Mouse (Mus musculus): Measurements from ENCODE around the gene Thnsl2. TPM values are rescaled to one million over a fixed set of nuclear protein-coding genes. Genes with fewer than 3 reads are reported as not detected.

Gene Thnsl2
- polyA plus RNA-seq, 1 experiment from 2014 or later: 3.2 TPM

- ATAC-seq (replicated peaks): no peak
- WGBS: 86% methylated on average over 4 of the region's 4 CpGs
These were observed 55.2 kb downstream of the Thnsl2 start for GRCm38 (mm10) chr6:71088992-71089391.

DNA sequence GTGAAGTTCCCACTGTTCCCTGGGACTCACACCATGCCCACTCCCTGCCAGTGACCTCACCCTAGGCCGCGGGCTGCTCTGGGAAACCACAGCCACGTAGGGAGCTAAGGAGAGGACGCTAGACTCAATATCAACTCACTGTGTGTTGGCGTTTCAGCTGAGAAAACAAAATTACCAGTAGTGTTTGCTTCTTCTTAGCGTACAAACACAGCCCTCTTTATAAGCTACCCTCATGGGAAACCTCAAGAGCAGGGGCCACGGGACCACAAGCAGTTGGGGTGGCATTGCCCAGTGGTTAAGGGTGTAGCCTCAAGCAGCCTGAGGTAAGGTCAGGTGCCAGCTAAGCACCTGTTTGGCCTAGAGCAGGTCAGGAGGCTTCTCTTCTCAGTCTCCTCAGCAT, 60.8 kb downstream of the Thnsl2 start:
- Histone ChIP-seq H3K9me3 (peaks cover 6% of the 10 kb centered on the region), H3K36me3 (no peaks in the 10 kb centered on the region), H3K9ac (replicated peaks) (no peak overlapping the region), H3K4me2 (replicated peaks) (no peak overlapping the region), H3K4me3 (no peak overlapping the region), H3K27ac (replicated peaks) (no peak overlapping the region), H3K27me3 (no peaks in the 10 kb centered on the region), H3K4me1 (peaks cover 4% of the 10 kb centered on the region; the same call in 1 of the 2 replicates)
- ATAC-seq (replicated peaks): no peak
- WGBS: 83% methylated on average over 7 of the region's 7 CpGs

More at GRCm38 (mm10) chr6:71088992-71089391, 55.2 kb downstream of the Thnsl2 start:
- peaks cover 6% of the 10 kb centered on the region for H3K9me3 ChIP-seq
- no peaks in the 10 kb centered on the region for H3K4me1 ChIP-seq
- no peak overlapping the region for H3K9ac ChIP-seq (replicated peaks)
- no peak overlapping the region for H3K4me2 ChIP-seq (replicated peaks)
- no peak overlapping the region for H3K27ac ChIP-seq (replicated peaks)
- no peaks in the 10 kb centered on the region for H3K36me3 ChIP-seq
- H3K4me3 ChIP-seq: no peak overlapping the region
- H3K27me3 ChIP-seq: no peaks in the 10 kb centered on the region

GRCm38 (mm10) chr6:71082084-71082483, 62.2 kb downstream of the Thnsl2 start:
- Histone ChIP-seq H3K9ac (replicated peaks) (no peak overlapping the region), H3K4me3 (no peak overlapping the region), H3K27ac (replicated peaks) (no peak overlapping the region), H3K27me3 (no peaks in the 10 kb centered on the region), H3K4me2 (replicated peaks) (no peak overlapping the region), H3K4me1 (peaks cover 4% of the 10 kb centered on the region; the same call in 1 of the 2 replicates), H3K9me3 (peaks cover 5% of the 10 kb centered on the region), H3K36me3 (no peaks in the 10 kb centered on the region)
- 62% methylated on average over 11 of the region's 11 CpGs for WGBS
- peak; percentile 53 for ATAC-seq (replicated peaks)

GRCm38 (mm10) chr6:71081230-71081629, 63.0 kb downstream of the Thnsl2 start:
- Histone ChIP-seq H3K4me2 (replicated peaks) (no peak overlapping the region), H3K36me3 (no peaks in the 10 kb centered on the region), H3K27me3 (no peaks in the 10 kb centered on the region), H3K4me3 (no peak overlapping the region), H3K9ac (replicated peaks) (no peak overlapping the region), H3K9me3 (no peaks in the 10 kb centered on the region), H3K27ac (replicated peaks) (no peak overlapping the region), H3K4me1 (peaks cover 4% of the 10 kb centered on the region; the same call in 1 of the 2 replicates)
- WGBS: 45% methylated on average over 6 of the region's 6 CpGs
- ATAC-seq (replicated peaks): peak; percentile 58; the same call in 1 of the 2 replicates

Other genes with a start within 250 kb of the Thnsl2 start
- not detected in 2 replicates for gene Tex37, start 225.5 kb downstream of the Thnsl2 start, polyA plus RNA-seq (2015; fragmentation: Nextera tagmentation; extraction: Ambion mirVana)
- gene Foxi3, start 187.9 kb downstream of the Thnsl2 start, polyA plus RNA-seq (2015; fragmentation: Nextera tagmentation; extraction: Ambion mirVana): not detected in 2 replicates
- gene Fabp1, start 55.4 kb upstream of the Thnsl2 start, polyA plus RNA-seq (2015; fragmentation: Nextera tagmentation; extraction: Ambion mirVana): not detected in 2 replicates
- gene Krcc1, start 127.2 kb upstream of the Thnsl2 start, polyA plus RNA-seq (2015; fragmentation: Nextera tagmentation; extraction: Ambion mirVana): 20.5 and 21.3 TPM in 2 replicates
- gene Smyd1, start 177.8 kb upstream of the Thnsl2 start, polyA plus RNA-seq (2015; fragmentation: Nextera tagmentation; extraction: Ambion mirVana): 0.15 and 0.26 TPM in 2 replicates
- gene Cd8b1, start 178.3 kb upstream of the Thnsl2 start, polyA plus RNA-seq (2015; fragmentation: Nextera tagmentation; extraction: Ambion mirVana): not detected in 2 replicates
- not detected in 2 replicates for gene Cd8a, start 229.0 kb upstream of the Thnsl2 start, polyA plus RNA-seq (2015; fragmentation: Nextera tagmentation; extraction: Ambion mirVana)

All from forebrain, embryonic 15.5 days (tissue).